11 mouse cellular contexts compared by ENCODE assay signal in genomic region chr1:37478416-37478815, GRCm38 (mm10). TPM values are rescaled to one million over a fixed set of nuclear protein-coding genes. Genes with fewer than 3 reads are reported as not detected.
DNase-seq lines count a peak whose midpoint lies in the region; ATAC-seq and TF ChIP-seq lines count a peak whose summit lies in the region.
"Had no signal": no experiment of that assay in that cellular context is flagged by ENCODE, and none has a peak within 500 bp of the region (broad histone marks: within the 10 kb centered on the region; RNA-seq: fewer than 3 reads in every experiment).

No protein-coding gene starts in this region.

- no peak for ATAC-seq in intestine, embryonic 15.5 days
- ATAC-seq in intestine, postnatal 0 days: no peak
- no peak for ATAC-seq in heart, embryonic 15.5 days (replicated peaks; ENCODE audit: insufficient number of reproducible peaks, insufficient read depth, low FRiP score, low read depth)
- peak; percentile 60 for ATAC-seq in megakaryocyte-erythroid progenitor cell, adult 5-6 weeks (replicated peaks; ENCODE audit: low FRiP score, low TSS enrichment, poor library complexity, severe bottlenecking)

- no peaks in the 10 kb centered on the region for H3K36me3 ChIP-seq in intestine, embryonic 15.5 days
- H3K36me3 ChIP-seq in intestine, postnatal 0 days (ENCODE audit: control insufficient read depth, insufficient read depth): peaks cover 14% of the 10 kb centered on the region; the same call in 1 of the 2 replicates
- H3K36me3 ChIP-seq in heart, embryonic 15.5 days: peaks cover 4% of the 10 kb centered on the region; the same call in 1 of the 2 replicates
- H3K36me3 ChIP-seq: hindbrain, embryonic 15.5 days had no signal

- peaks cover 9% of the 10 kb centered on the region for H3K4me1 ChIP-seq in intestine, embryonic 15.5 days (replicated peaks)
- H3K4me1 ChIP-seq in intestine, postnatal 0 days (replicated peaks; ENCODE audit: control insufficient read depth, insufficient read depth, low read length): peaks cover 7% of the 10 kb centered on the region; the same call in 1 of the 2 replicates
- H3K4me1 ChIP-seq in heart, embryonic 15.5 days (replicated peaks): peaks cover 19% of the 10 kb centered on the region
- H3K4me1 ChIP-seq: hindbrain, embryonic 15.5 days had no signal

- no peak overlapping the region for H3K4me2 ChIP-seq in intestine, embryonic 15.5 days (replicated peaks)
- no peak overlapping the region for H3K4me2 ChIP-seq in intestine, postnatal 0 days (replicated peaks; ENCODE audit: low read depth)
- H3K4me2 ChIP-seq in heart, embryonic 15.5 days: peak overlapping the region; percentile 51
- H3K4me2 ChIP-seq: hindbrain, embryonic 15.5 days had no signal

- H3K9ac ChIP-seq in intestine, embryonic 15.5 days: no peak overlapping the region
- no peak overlapping the region for H3K9ac ChIP-seq in intestine, postnatal 0 days (ENCODE audit: low read depth, low read length)
- 0 out of 2 replicates have a peak overlapping the region, but pooled peaks have one; percentile 0 for H3K9ac ChIP-seq in heart, embryonic 15.5 days
- H3K9ac ChIP-seq: hindbrain, embryonic 15.5 days had no signal

- H3K27me3 ChIP-seq in intestine, embryonic 15.5 days (replicated peaks): no peaks in the 10 kb centered on the region
- H3K27me3 ChIP-seq in intestine, postnatal 0 days (replicated peaks; ENCODE audit: control insufficient read depth, insufficient read depth, low read length): no peaks in the 10 kb centered on the region
- H3K27me3 ChIP-seq in heart, embryonic 15.5 days: no peaks in the 10 kb centered on the region
- H3K27me3 ChIP-seq: hindbrain, embryonic 15.5 days had no signal

- no peak for TF ChIP-seq CTCF in intestine, postnatal 0 days (IDR thresholded peaks at IDR 0.05; ENCODE audit: low read depth)

- DNase-seq in T-cell, adult 2 months (ENCODE audit: low spot score): peak; percentile 39
- DNase-seq in ovary, adult 18-20 months (ENCODE audit: low spot score): no peak
- DNase-seq in kidney, adult 11 months: no peak
- DNase-seq in left cerebral cortex, postnatal 10 days (ENCODE audit: extremely low spot score in 1 of 2, low spot score in 2 of 2): no peak
- DNase-seq: layer of hippocampus, postnatal 36 days; right cerebral cortex, postnatal 4 days had no signal

- 0 out of 2 replicates have a peak overlapping the region, but pooled peaks have one; percentile 19 for H3K27ac ChIP-seq in intestine, embryonic 15.5 days
- H3K27ac ChIP-seq in intestine, postnatal 0 days (ENCODE audit: low read depth, low read length): no peak overlapping the region
- peak overlapping the region; percentile 52 for H3K27ac ChIP-seq in heart, embryonic 15.5 days
- H3K27ac ChIP-seq: hindbrain, embryonic 15.5 days had no signal

- H3K9me3 ChIP-seq in intestine, embryonic 15.5 days: no peaks in the 10 kb centered on the region
- no peaks in the 10 kb centered on the region for H3K9me3 ChIP-seq in intestine, postnatal 0 days (ENCODE audit: control insufficient read depth)
- H3K9me3 ChIP-seq in heart, embryonic 15.5 days (replicated peaks): no peaks in the 10 kb centered on the region
- H3K9me3 ChIP-seq: hindbrain, embryonic 15.5 days had no signal

- 58% methylated on average over 7 of the region's 7 CpGs for WGBS in intestine, embryonic 15.5 days
- WGBS in intestine, postnatal 0 days: 32% methylated on average over 7 of the region's 7 CpGs
- 23% methylated on average over 7 of the region's 7 CpGs for WGBS in heart, embryonic 15.5 days

- H3K4me3 ChIP-seq in intestine, embryonic 15.5 days (replicated peaks): no peak overlapping the region
- no peak overlapping the region for H3K4me3 ChIP-seq in intestine, postnatal 0 days (ENCODE audit: low read depth, low read length)
- peak overlapping the region; percentile 13; the same call in 1 of the 2 replicates for H3K4me3 ChIP-seq in heart, embryonic 15.5 days
- H3K4me3 ChIP-seq: hindbrain, embryonic 15.5 days had no signal

- intact Hi-C loops in left cerebral cortex, postnatal 10 days (cut with DNase I): no loop called here

RNA-seq across cellular contexts. Expression of gene Unc50, which starts 48.5 kb away (rescaled TPM):
- polyA plus RNA-seq in intestine, embryonic 15.5 days (2015; fragmentation: Nextera tagmentation; extraction: Ambion mirVana): 129 and 134 TPM in 2 replicates
- 121 and 132 TPM in 2 replicates for polyA plus RNA-seq in intestine, postnatal 0 days (2015; fragmentation: Nextera tagmentation; extraction: Ambion mirVana)
- polyA plus RNA-seq in heart, embryonic 15.5 days (2015; fragmentation: Nextera tagmentation; extraction: Ambion mirVana): 77.2 and 81.4 TPM in 2 replicates
- total RNA-seq in megakaryocyte-erythroid progenitor cell, adult 5-6 weeks (2014; fragmentation: Nextera tagmentation): 33.5 and 42.9 TPM in 2 replicates
- 45.7 and 46.1 TPM in 2 replicates for total RNA-seq in megakaryocyte-erythroid progenitor cell, adult 5-6 weeks (2017)
- total RNA-seq in left cerebral cortex, postnatal 10 days (2021): 10 to 100 TPM; 57.8 to 63.8 TPM

RNA-seq across cellular contexts. Expression of gene Coa5, which starts 48.5 kb away (rescaled TPM):
- 54.5 and 56.8 TPM in 2 replicates for polyA plus RNA-seq in intestine, embryonic 15.5 days (2015; fragmentation: Nextera tagmentation; extraction: Ambion mirVana)
- polyA plus RNA-seq in intestine, postnatal 0 days (2015; fragmentation: Nextera tagmentation; extraction: Ambion mirVana): 33.4 and 33.9 TPM in 2 replicates
- 54.0 and 59.2 TPM in 2 replicates for polyA plus RNA-seq in heart, embryonic 15.5 days (2015; fragmentation: Nextera tagmentation; extraction: Ambion mirVana)
- total RNA-seq in megakaryocyte-erythroid progenitor cell, adult 5-6 weeks (2014; fragmentation: Nextera tagmentation): 96.6 and 104 TPM in 2 replicates
- total RNA-seq in megakaryocyte-erythroid progenitor cell, adult 5-6 weeks (2017): 82.0 and 90.7 TPM in 2 replicates
- total RNA-seq in left cerebral cortex, postnatal 10 days (2021): 10 to 100 TPM; 40.8 to 41.4 TPM
